Mouse (Mus musculus) embryonic fibroblast, embryonic 13.5 days (primary cell): ENCODE measurements around the gene Myzap.

Experiments
- CTCF ChIP-seq: IDR thresholded peaks from 2 replicates; pipeline ENCODE4 v1.5.1; 2011; ENCODE audit warnings: mild to moderate bottlenecking, control low read depth, low read length, moderate library complexity, borderline replicate concordance; ENCODE audit not compliant: insufficient read depth
- POLR2A ChIP-seq: IDR thresholded peaks from 2 replicates; pipeline ENCODE4 v1.6.1; 2011; ENCODE audit warnings: low read depth, mild to moderate bottlenecking, control low read depth, low read length, moderate library complexity

GRCm38 (mm10) chr9:71515862-71516261 lies 76.3 kb downstream of the Myzap start:
- TF ChIP-seq POLR2A: no peak
- no peak for TF ChIP-seq CTCF
